Mouse (Mus musculus): ENCODE data around the gene Aicda.
"Not testable (repeated sequence)": the region's sequence is repeated elsewhere in the genome, so short reads cannot be mapped to it uniquely, and the experiment has no call there.

DNA sequence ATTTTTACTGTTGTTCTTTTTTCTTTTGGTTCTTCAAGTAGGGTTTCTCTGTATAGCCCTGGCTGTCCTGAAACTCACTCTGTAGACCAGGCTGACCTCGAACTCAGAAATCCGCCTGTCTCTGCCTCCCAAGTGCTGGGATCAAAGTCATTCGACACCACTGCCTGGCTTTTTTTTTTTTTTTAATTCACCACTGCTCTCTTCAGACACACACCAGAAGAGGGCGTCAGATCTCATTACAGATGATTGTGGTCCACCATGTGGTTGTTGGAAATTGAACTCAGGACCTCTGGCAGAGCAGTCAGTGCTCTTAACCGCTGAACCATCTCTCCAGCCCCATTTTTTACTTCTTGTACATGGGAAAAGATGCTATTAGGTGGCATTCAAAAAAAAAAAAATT lies 11.1 kb upstream of the Aicda start:
- TF ChIP-seq POLR2A (IDR thresholded peaks at IDR 0.05; ENCODE audit: control insufficient read depth, low read depth, low read length); CTCF (IDR thresholded peaks at IDR 0.05; ENCODE audit: control insufficient read depth, insufficient read depth, insufficient replicate concordance, low read depth, low read length): not testable (repeated sequence)

Measured in testis, adult 2 months (tissue).